Mouse (Mus musculus) ES-E14 (cell line): Measurements from ENCODE around the gene Fem1a.

Source experiments
- CHD2 ChIP-seq: IDR thresholded peaks from 2 replicates; pipeline ENCODE4 v1.6.1; 2014; ENCODE audit warnings: mild to moderate bottlenecking, low read depth, low read length, inconsistent platforms
- MAFK ChIP-seq: IDR thresholded peaks from 2 replicates; pipeline ENCODE4 v1.6.1; 2014; ENCODE audit warnings: mild to moderate bottlenecking, low read depth, low read length, inconsistent platforms; ENCODE audit not compliant: insufficient read depth
- ZC3H11A ChIP-seq: IDR thresholded peaks from 2 replicates; pipeline ENCODE4 v1.6.1; 2012; ENCODE audit warnings: low read depth, mild to moderate bottlenecking, inconsistent platforms, low read length, borderline replicate concordance
- ZNF384 ChIP-seq: IDR thresholded peaks from 2 replicates; pipeline ENCODE4 v1.6.1; 2012; ENCODE audit warnings: low read depth, low read length, inconsistent platforms

- TF ChIP-seq ZNF384 (no peak), ZC3H11A (no peak), CHD2 (no peak), MAFK (no peak)
Measured at GRCm38 (mm10) chr17:56277567-56277893, 20.9 kb downstream of the Fem1a start.
